ENCODE assay signal across 10 mouse cellular contexts in the genomic region with DNA sequence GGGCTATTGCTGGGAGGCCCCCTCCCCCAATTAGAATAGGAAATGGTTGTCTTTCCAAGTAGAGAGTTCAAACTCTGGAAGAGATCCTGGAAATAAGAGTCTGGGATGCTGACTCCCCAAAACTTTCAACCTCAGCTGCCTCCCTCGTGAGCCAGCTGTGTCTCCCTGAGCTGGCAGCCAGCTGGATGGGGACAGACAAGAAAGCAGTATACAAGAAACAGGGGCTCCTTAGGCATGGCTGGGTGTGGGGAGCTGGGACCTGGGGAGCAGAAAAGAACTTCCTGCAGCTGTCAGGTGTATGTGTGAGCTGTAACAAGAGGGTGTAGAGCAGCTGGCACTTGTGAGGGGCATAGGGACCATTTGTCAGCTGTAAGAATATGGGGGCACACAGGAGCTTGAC. TPM values are rescaled to one million over a fixed set of nuclear protein-coding genes. Genes with fewer than 3 reads are reported as not detected.
DNase-seq lines count a peak whose midpoint lies in the region; ATAC-seq lines count a peak whose summit lies in the region.
"Had no signal": no experiment of that assay in that cellular context is flagged by ENCODE, and none has a peak within 500 bp of the region (broad histone marks: within the 10 kb centered on the region; RNA-seq: fewer than 3 reads in every experiment).

No protein-coding gene starts in this region.

- H3K4me1 ChIP-seq in kidney, embryonic 14.5 days (ENCODE audit: control insufficient read depth, insufficient read depth, low read length) = peaks cover 54% of the 10 kb centered on the region
- H3K4me1 ChIP-seq in embryonic facial prominence, embryonic 13.5 days = peaks cover 63% of the 10 kb centered on the region
- peaks cover 54% of the 10 kb centered on the region for H3K4me1 ChIP-seq in hindbrain, embryonic 16.5 days (ENCODE audit: control insufficient read depth, insufficient read depth, low read depth, low read length)
- peaks cover 69% of the 10 kb centered on the region for H3K4me1 ChIP-seq in neural tube, embryonic 15.5 days

- H3K27ac ChIP-seq in kidney, embryonic 14.5 days (ENCODE audit: low read depth, low read length) = peak overlapping the region; percentile 66; the same call in 1 of the 2 replicates
- H3K27ac ChIP-seq in embryonic facial prominence, embryonic 13.5 days = peak overlapping the region; percentile 79
- peak overlapping the region; percentile 89 for H3K27ac ChIP-seq in hindbrain, embryonic 16.5 days (ENCODE audit: low read depth, low read length)
- peak overlapping the region; percentile 89 for H3K27ac ChIP-seq in neural tube, embryonic 15.5 days (replicated peaks)

- DNase-seq in kidney, postnatal 10 days = no peak
- no peak for DNase-seq in Muller cell, postnatal 12 days (ENCODE audit: inconsistent ontology term)
- DNase-seq in cerebellum, adult 11 months = no peak

- peaks cover 3% of the 10 kb centered on the region; the same call in 1 of the 2 replicates for H3K36me3 ChIP-seq in kidney, embryonic 14.5 days (ENCODE audit: control insufficient read depth, insufficient read depth, low read length)
- peaks cover 6% of the 10 kb centered on the region; the same call in 1 of the 2 replicates for H3K36me3 ChIP-seq in embryonic facial prominence, embryonic 13.5 days
- no peaks in the 10 kb centered on the region for H3K36me3 ChIP-seq in hindbrain, embryonic 16.5 days (ENCODE audit: control insufficient read depth, insufficient read depth, low read length)
- H3K36me3 ChIP-seq in neural tube, embryonic 15.5 days = no peaks in the 10 kb centered on the region

- peak overlapping the region; percentile 12; the same call in 1 of the 2 replicates for H3K9ac ChIP-seq in kidney, embryonic 14.5 days (ENCODE audit: low read depth, low read length)
- H3K9ac ChIP-seq in embryonic facial prominence, embryonic 13.5 days = no peak overlapping the region
- H3K9ac ChIP-seq in hindbrain, embryonic 16.5 days (ENCODE audit: low read depth, low read length) = peak overlapping the region; percentile 9; the same call in 1 of the 2 replicates
- no peak overlapping the region for H3K9ac ChIP-seq in neural tube, embryonic 15.5 days (replicated peaks)

- no peak for ATAC-seq in kidney, embryonic 14.5 days (ENCODE audit: low FRiP score, low TSS enrichment)
- no peak for ATAC-seq in embryonic facial prominence, embryonic 13.5 days (ENCODE audit: insufficient number of reproducible peaks, insufficient read depth, low FRiP score, low TSS enrichment, low read depth)
- no peak for ATAC-seq in hindbrain, embryonic 16.5 days
- no peak for ATAC-seq in neural tube, embryonic 15.5 days (ENCODE audit: low FRiP score)
- no peak for ATAC-seq in erythroblast, adult 5-6 weeks (replicated peaks; ENCODE audit: low FRiP score, poor library complexity, severe bottlenecking)

- no peak overlapping the region for H3K4me2 ChIP-seq in kidney, embryonic 14.5 days (replicated peaks; ENCODE audit: low read depth, low read length)
- H3K4me2 ChIP-seq in embryonic facial prominence, embryonic 13.5 days = no peak overlapping the region
- no peak overlapping the region for H3K4me2 ChIP-seq in hindbrain, embryonic 16.5 days (ENCODE audit: low read length)
- H3K4me2 ChIP-seq in neural tube, embryonic 15.5 days = peak overlapping the region; percentile 73

- H3K4me3 ChIP-seq in kidney, embryonic 14.5 days (ENCODE audit: low read length) = no peak overlapping the region
- H3K4me3 ChIP-seq in embryonic facial prominence, embryonic 13.5 days = no peak overlapping the region
- H3K4me3 ChIP-seq in hindbrain, embryonic 16.5 days (ENCODE audit: low read length) = no peak overlapping the region
- H3K4me3 ChIP-seq in neural tube, embryonic 15.5 days (replicated peaks) = no peak overlapping the region

- no peaks in the 10 kb centered on the region for H3K9me3 ChIP-seq in kidney, embryonic 14.5 days (ENCODE audit: control insufficient read depth, low read length)
- no peaks in the 10 kb centered on the region for H3K9me3 ChIP-seq in embryonic facial prominence, embryonic 13.5 days
- H3K9me3 ChIP-seq in hindbrain, embryonic 16.5 days (ENCODE audit: control insufficient read depth, low read length) = no peaks in the 10 kb centered on the region
- no peaks in the 10 kb centered on the region for H3K9me3 ChIP-seq in neural tube, embryonic 15.5 days (replicated peaks)
- H3K9me3 ChIP-seq: neural tube, embryonic 12.5 days had no signal

- WGBS in kidney, embryonic 14.5 days = 45% methylated on average over 1 of the region's 1 CpGs
- WGBS in embryonic facial prominence, embryonic 13.5 days = 35% methylated on average over 1 of the region's 1 CpGs
- 55% methylated on average over 1 of the region's 1 CpGs for WGBS in hindbrain, embryonic 16.5 days
- WGBS in neural tube, embryonic 15.5 days = 15% methylated on average over 1 of the region's 1 CpGs

- no peaks in the 10 kb centered on the region for H3K27me3 ChIP-seq in kidney, embryonic 14.5 days (ENCODE audit: control insufficient read depth, insufficient read depth, low read length)
- H3K27me3 ChIP-seq in embryonic facial prominence, embryonic 13.5 days = no peaks in the 10 kb centered on the region
- H3K27me3 ChIP-seq in hindbrain, embryonic 16.5 days (replicated peaks; ENCODE audit: control insufficient read depth, insufficient read depth, low read length) = no peaks in the 10 kb centered on the region
- no peaks in the 10 kb centered on the region for H3K27me3 ChIP-seq in neural tube, embryonic 15.5 days (replicated peaks)
- H3K27me3 ChIP-seq: neural tube, embryonic 12.5 days; Patski had no signal

RNA-seq across cellular contexts. Expression of a gene that starts 16.4 kb away (rescaled TPM):
- 10.7 and 11.0 TPM in 2 replicates for polyA plus RNA-seq in kidney, embryonic 14.5 days (2014; fragmentation: Nextera tagmentation; extraction: Ambion mirVana)
- polyA plus RNA-seq in embryonic facial prominence, embryonic 13.5 days (2015; fragmentation: Nextera tagmentation; extraction: Ambion mirVana) = 12.7 and 13.3 TPM in 2 replicates
- polyA plus RNA-seq in hindbrain, embryonic 16.5 days (2015; fragmentation: Nextera tagmentation; extraction: Ambion mirVana) = 19.3 and 22.6 TPM in 2 replicates
- polyA plus RNA-seq in neural tube, embryonic 15.5 days (2015; fragmentation: Nextera tagmentation; extraction: Ambion mirVana) = 20.0 and 23.2 TPM in 2 replicates
- 15.8 and 33.2 TPM in 2 replicates for total RNA-seq in erythroblast, adult 5-6 weeks (2015; ENCODE audit: low replicate concordance)
- 19.6 and 29.7 TPM in 2 replicates for total RNA-seq in erythroblast, adult 5-6 weeks (2017; ENCODE audit: low replicate concordance)

RNA-seq across cellular contexts. Expression of a gene that starts 51.4 kb away (rescaled TPM):
- 38.1 and 62.0 TPM in 2 replicates for polyA plus RNA-seq in kidney, embryonic 14.5 days (2014; fragmentation: Nextera tagmentation; extraction: Ambion mirVana)
- polyA plus RNA-seq in embryonic facial prominence, embryonic 13.5 days (2015; fragmentation: Nextera tagmentation; extraction: Ambion mirVana) = 20.8 and 21.4 TPM in 2 replicates
- 26.3 and 36.5 TPM in 2 replicates for polyA plus RNA-seq in hindbrain, embryonic 16.5 days (2015; fragmentation: Nextera tagmentation; extraction: Ambion mirVana)
- 32.7 and 33.1 TPM in 2 replicates for polyA plus RNA-seq in neural tube, embryonic 15.5 days (2015; fragmentation: Nextera tagmentation; extraction: Ambion mirVana)
- 1,871 and 1,887 TPM in 2 replicates for total RNA-seq in erythroblast, adult 5-6 weeks (2015; ENCODE audit: low replicate concordance)
- total RNA-seq in erythroblast, adult 5-6 weeks (2017; ENCODE audit: low replicate concordance) = 2,733 and 3,492 TPM in 2 replicates

Comparison
In these comparisons a context has a peak if more than half of its experiments do, and no peak if none do; other contexts are left out.
1. H3K9ac ChIP-seq: peak in kidney, embryonic 14.5 days (single experiment) and hindbrain, embryonic 16.5 days (single experiment); none in embryonic facial prominence, embryonic 13.5 days (single experiment) and neural tube, embryonic 15.5 days (single experiment).
2. Peak in every context shown above with its lines, with median percentiles within 50 percentile points of each other: H3K27ac ChIP-seq.